Mouse (Mus musculus): ENCODE results near the gene Gabrb1.

DNA sequence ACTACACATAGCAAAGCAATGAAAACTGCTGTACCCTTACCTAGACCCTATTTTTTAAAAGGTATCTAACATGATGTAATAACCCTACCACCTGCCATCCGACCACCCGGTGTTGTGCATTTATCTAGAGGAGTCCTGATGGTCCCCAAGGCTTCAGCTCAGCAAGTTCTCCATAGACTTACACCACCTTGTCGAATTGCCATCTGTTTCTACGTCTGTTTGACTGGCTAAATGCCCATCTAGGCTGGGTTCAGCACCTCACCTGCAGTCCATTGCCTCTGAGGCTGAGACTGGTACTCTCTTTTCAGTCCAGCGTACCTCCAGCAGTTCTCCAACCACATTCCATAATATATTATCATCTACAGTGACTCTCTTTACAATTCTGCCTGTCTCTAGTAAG lies 96.1 kb downstream of the Gabrb1 start:
- no peak for TF ChIP-seq CTCF (IDR thresholded peaks at IDR 0.05; ENCODE audit: control insufficient read depth, insufficient read depth, insufficient read length)
- no peak for TF ChIP-seq MYOD1 (IDR thresholded peaks at IDR 0.05; ENCODE audit: control insufficient read depth, insufficient read length, low read depth)
- no peak for TF ChIP-seq CEBPB (IDR thresholded peaks at IDR 0.05; ENCODE audit: low read depth)

Data from C2C12 (cell line).